ENCODE assay signal across 10 mouse cellular contexts in genomic region chr11:36152226-36152625, GRCm38 (mm10).
DNase-seq lines count a peak whose midpoint lies in the region; ATAC-seq lines count a peak whose summit lies in the region.
"Had no signal": no experiment of that assay in that cellular context is flagged by ENCODE, and none has a peak within 500 bp of the region (broad histone marks: within the 10 kb centered on the region; RNA-seq: fewer than 3 reads in every experiment).

No protein-coding gene starts in this region.

- H3K27ac ChIP-seq in forebrain, embryonic 16.5 days (ENCODE audit: low read length) = no peak overlapping the region
- no peak overlapping the region for H3K27ac ChIP-seq in liver, embryonic 16.5 days (ENCODE audit: low read length)

- no peak overlapping the region for H3K9ac ChIP-seq in forebrain, embryonic 16.5 days (replicated peaks; ENCODE audit: low read depth, low read length)
- no peak overlapping the region for H3K9ac ChIP-seq in liver, embryonic 16.5 days (ENCODE audit: low read depth, low read length)

- peaks cover 14% of the 10 kb centered on the region for H3K4me1 ChIP-seq in forebrain, embryonic 16.5 days (replicated peaks; ENCODE audit: control insufficient read depth, insufficient read depth, low read length)
- H3K4me1 ChIP-seq in liver, embryonic 16.5 days (ENCODE audit: control insufficient read depth, low read depth, low read length) = no peaks in the 10 kb centered on the region

- peak overlapping the region; percentile 21; the same call in 1 of the 2 replicates for H3K4me2 ChIP-seq in forebrain, embryonic 16.5 days (ENCODE audit: low read length)
- H3K4me2 ChIP-seq in liver, embryonic 16.5 days (ENCODE audit: low read depth, low read length) = peak overlapping the region; percentile 6; the same call in 1 of the 2 replicates

- H3K9me3 ChIP-seq in forebrain, embryonic 16.5 days (ENCODE audit: control insufficient read depth, low read length) = no peaks in the 10 kb centered on the region
- H3K9me3 ChIP-seq in liver, embryonic 16.5 days (replicated peaks; ENCODE audit: control insufficient read depth, low read length) = no peaks in the 10 kb centered on the region

- peak; percentile 65 for ATAC-seq in forebrain, embryonic 16.5 days
- ATAC-seq in liver, embryonic 16.5 days (ENCODE audit: low read depth) = no peak; the same call in 1 of the 2 replicates

- H3K27me3 ChIP-seq in forebrain, embryonic 16.5 days (replicated peaks; ENCODE audit: control insufficient read depth, insufficient read depth, low read length) = no peaks in the 10 kb centered on the region
- no peaks in the 10 kb centered on the region for H3K27me3 ChIP-seq in liver, embryonic 16.5 days (ENCODE audit: control insufficient read depth, insufficient read depth, low read depth, low read length)

- no peaks in the 10 kb centered on the region for H3K36me3 ChIP-seq in forebrain, embryonic 16.5 days (ENCODE audit: control insufficient read depth, insufficient read depth)
- no peaks in the 10 kb centered on the region for H3K36me3 ChIP-seq in liver, embryonic 16.5 days (ENCODE audit: control insufficient read depth, insufficient read depth)

- WGBS in forebrain, embryonic 16.5 days = 9% methylated on average over 6 of the region's 6 CpGs
- WGBS in liver, embryonic 16.5 days (ENCODE audit: insufficient replicate concordance) = 4% methylated on average over 6 of the region's 6 CpGs

- no peak overlapping the region for H3K4me3 ChIP-seq in forebrain, embryonic 16.5 days (replicated peaks; ENCODE audit: low read length)
- H3K4me3 ChIP-seq in liver, embryonic 16.5 days (ENCODE audit: low read depth, low read length) = no peak overlapping the region

- DNase-seq in cerebellum, postnatal 14 days = peak; percentile 25 to 39
- no peak for DNase-seq in cerebellum, adult 11 months
- peak; percentile 14 for DNase-seq in ES-CJ7 (ENCODE audit: low read depth, low spot score)
- no peak for DNase-seq in spleen, adult 18-20 months
- no peak for DNase-seq in frontal cortex, postnatal 36 days (ENCODE audit: low spot score in 2 of 2)
- DNase-seq in urinary bladder, postnatal 36 days (ENCODE audit: low spot score in 2 of 2) = no peak
- DNase-seq: cerebellum, adult 8-10 months; thymus, postnatal 36 days had no signal

Comparison
In these comparisons a context has a peak if more than half of its experiments do, and no peak if none do; other contexts are left out.
1. DNase-seq: peak in cerebellum, postnatal 14 days (2 of 2) and ES-CJ7 (single experiment); none in cerebellum, adult 11 months (single experiment), spleen, adult 18-20 months (0 of 2), frontal cortex, postnatal 36 days (0 of 2) and urinary bladder, postnatal 36 days (0 of 2).